Comparison of ENCODE assay signal across 22 mouse cellular contexts in the genomic region with DNA sequence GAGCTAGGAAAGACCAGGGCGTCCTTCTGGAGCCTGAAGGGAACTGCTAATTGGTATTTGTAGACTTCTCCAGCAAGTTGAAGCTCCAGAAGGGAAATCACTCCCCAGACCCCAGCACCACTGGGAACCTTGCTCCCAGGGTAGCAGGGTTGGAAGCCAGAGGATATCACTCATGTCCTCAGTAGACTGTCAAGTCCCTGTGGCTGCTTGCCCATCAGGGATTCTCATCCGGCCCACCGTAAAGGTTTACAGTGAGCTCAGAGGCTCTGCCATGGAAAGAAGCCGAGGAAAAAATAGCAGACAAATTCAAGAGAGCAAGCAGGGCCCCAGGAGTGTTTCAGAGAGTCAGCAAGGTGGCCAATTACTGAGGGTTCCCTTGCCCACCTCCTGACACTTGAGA. TPM values are rescaled to one million over a fixed set of nuclear protein-coding genes. Genes with fewer than 3 reads are reported as not detected.
A peak's percentile ranks its signal among the peaks of the same experiment; 100 is the strongest.
DNase-seq lines count a peak whose midpoint lies in the region; ATAC-seq and TF ChIP-seq lines count a peak whose summit lies in the region.
"Had no signal": no experiment of that assay in that cellular context is flagged by ENCODE, and none has a peak within 500 bp of the region (broad histone marks: within the 10 kb centered on the region; RNA-seq: fewer than 3 reads in every experiment).

No protein-coding gene starts in this region.

- no peak for TF ChIP-seq CTCF in cortical plate, adult 2 months (IDR thresholded peaks at IDR 0.05; ENCODE audit: extremely low read depth, insufficient read depth, low read length)

- no peaks in the 10 kb centered on the region for H3K36me3 ChIP-seq in intestine, embryonic 16.5 days (ENCODE audit: control insufficient read depth, insufficient read depth, low read length)
- no peaks in the 10 kb centered on the region for H3K36me3 ChIP-seq in intestine, embryonic 15.5 days
- no peaks in the 10 kb centered on the region for H3K36me3 ChIP-seq in liver, embryonic 12.5 days
- H3K36me3 ChIP-seq: embryonic facial prominence, embryonic 12.5 days; embryonic facial prominence, embryonic 15.5 days; heart, embryonic 10.5 days; heart, embryonic 13.5 days had no signal

- no peaks in the 10 kb centered on the region for H3K9me3 ChIP-seq in intestine, embryonic 16.5 days (ENCODE audit: control insufficient read depth, low read length)
- no peaks in the 10 kb centered on the region for H3K9me3 ChIP-seq in intestine, embryonic 15.5 days
- no peaks in the 10 kb centered on the region for H3K9me3 ChIP-seq in liver, embryonic 12.5 days (replicated peaks)
- H3K9me3 ChIP-seq: embryonic facial prominence, embryonic 12.5 days; embryonic facial prominence, embryonic 15.5 days; heart, embryonic 10.5 days; heart, embryonic 13.5 days had no signal

- H3K4me2 ChIP-seq in intestine, embryonic 16.5 days (ENCODE audit: low read depth, low read length) = no peak overlapping the region
- H3K4me2 ChIP-seq in intestine, embryonic 15.5 days (replicated peaks) = no peak overlapping the region
- no peak overlapping the region for H3K4me2 ChIP-seq in liver, embryonic 12.5 days
- H3K4me2 ChIP-seq: hindbrain, embryonic 14.5 days had no signal

- no peak overlapping the region for H3K4me3 ChIP-seq in intestine, embryonic 16.5 days (ENCODE audit: low read length)
- no peak overlapping the region for H3K4me3 ChIP-seq in intestine, embryonic 15.5 days (replicated peaks)
- no peak overlapping the region for H3K4me3 ChIP-seq in cortical plate, adult 2 months (ENCODE audit: insufficient read depth, low read length)
- no peak overlapping the region for H3K4me3 ChIP-seq in liver, embryonic 12.5 days
- H3K4me3 ChIP-seq: embryonic facial prominence, embryonic 12.5 days; heart, adult 2 months had no signal

- peaks cover 4% of the 10 kb centered on the region; the same call in 1 of the 2 replicates for H3K4me1 ChIP-seq in intestine, embryonic 16.5 days (ENCODE audit: control insufficient read depth, insufficient read depth, low read length)
- H3K4me1 ChIP-seq in intestine, embryonic 15.5 days (replicated peaks) = peaks cover 7% of the 10 kb centered on the region; the same call in 1 of the 2 replicates
- peaks cover 7% of the 10 kb centered on the region for H3K4me1 ChIP-seq in cortical plate, adult 2 months (ENCODE audit: control insufficient read depth, insufficient read depth, low read length)
- H3K4me1 ChIP-seq in liver, embryonic 12.5 days = peaks cover 5% of the 10 kb centered on the region; the same call in 1 of the 2 replicates
- H3K4me1 ChIP-seq: embryonic facial prominence, embryonic 12.5 days had no signal

- H3K27ac ChIP-seq in intestine, embryonic 16.5 days (ENCODE audit: low read length) = no peak overlapping the region
- H3K27ac ChIP-seq in intestine, embryonic 15.5 days = no peak overlapping the region
- peak overlapping the region; percentile 23 for H3K27ac ChIP-seq in cortical plate, adult 2 months (ENCODE audit: insufficient read depth, low read length)
- H3K27ac ChIP-seq in liver, embryonic 12.5 days = no peak overlapping the region
- H3K27ac ChIP-seq: embryonic facial prominence, embryonic 12.5 days; embryonic facial prominence, embryonic 15.5 days; heart, adult 2 months; heart, embryonic 10.5 days; heart, embryonic 13.5 days; hindbrain, embryonic 14.5 days; hindbrain, postnatal 0 days had no signal

- 66% methylated on average over 4 of the region's 4 CpGs for WGBS in intestine, embryonic 16.5 days
- WGBS in intestine, embryonic 15.5 days = 63% methylated on average over 4 of the region's 4 CpGs
- 57% methylated on average over 4 of the region's 4 CpGs for WGBS in liver, embryonic 12.5 days (ENCODE audit: insufficient replicate concordance)

- no peaks in the 10 kb centered on the region for H3K27me3 ChIP-seq in intestine, embryonic 16.5 days (replicated peaks; ENCODE audit: control insufficient read depth, insufficient read depth, low read length)
- no peaks in the 10 kb centered on the region for H3K27me3 ChIP-seq in intestine, embryonic 15.5 days (replicated peaks)
- peaks cover 32% of the 10 kb centered on the region; the same call in 1 of the 2 replicates for H3K27me3 ChIP-seq in liver, embryonic 12.5 days (replicated peaks)
- H3K27me3 ChIP-seq: embryonic facial prominence, embryonic 12.5 days; embryonic facial prominence, embryonic 15.5 days had no signal

- 0 out of 2 replicates have a peak, but pooled peaks have one; percentile 9 for ATAC-seq in intestine, embryonic 16.5 days
- no peak for ATAC-seq in intestine, embryonic 15.5 days
- no peak for ATAC-seq in liver, embryonic 12.5 days
- ATAC-seq: CD4-positive, CD25-positive, alpha-beta regulatory T cell, adult 4 months; inflammation-experienced regulatory T-cells, adult 6 months had no signal

- no peak overlapping the region for H3K9ac ChIP-seq in intestine, embryonic 16.5 days (ENCODE audit: low read depth, low read length)
- H3K9ac ChIP-seq in intestine, embryonic 15.5 days = no peak overlapping the region
- H3K9ac ChIP-seq in liver, embryonic 12.5 days = no peak overlapping the region
- H3K9ac ChIP-seq: embryonic facial prominence, embryonic 12.5 days; embryonic facial prominence, embryonic 15.5 days; forebrain, postnatal 0 days; heart, embryonic 13.5 days; hindbrain, embryonic 14.5 days had no signal

- DNase-seq in cerebellum, adult 9-11 months = peak; percentile 54
- DNase-seq in cerebellum, adult 8-10 months = no peak
- DNase-seq: adrenal gland, adult 2 months; adrenal gland, postnatal 14 days; forebrain, postnatal 0 days; gastrocnemius, postnatal 25 days; heart, adult 2 months; heart, postnatal 14 days; heart, postnatal 4 days; kidney, adult 11 months had no signal

- no peak for TF ChIP-seq POLR2A in cortical plate, adult 2 months (IDR thresholded peaks at IDR 0.05; ENCODE audit: extremely low read depth, insufficient read depth, low read length)

RNA-seq across cellular contexts. Expression of a gene that starts 47.9 kb away (rescaled TPM):
- 13.6 and 15.8 TPM in 2 replicates for polyA plus RNA-seq in intestine, embryonic 16.5 days (2015; fragmentation: Nextera tagmentation; extraction: Ambion mirVana)
- 14.4 and 17.0 TPM in 2 replicates for polyA plus RNA-seq in intestine, embryonic 15.5 days (2015; fragmentation: Nextera tagmentation; extraction: Ambion mirVana)
- polyA plus RNA-seq in cortical plate, adult 2 months (2012; rRNA removed) = 270 and 278 TPM in 2 replicates
- 0.24 and 0.42 TPM in 2 replicates for polyA plus RNA-seq in liver, embryonic 12.5 days (2016; fragmentation: Nextera tagmentation; extraction: Ambion mirVana)

Comparison
In these comparisons a context has a peak if more than half of its experiments do, and no peak if none do; other contexts are left out.
1. RNA of a gene that starts 47.9 kb away (polyA plus RNA-seq): 270 to 278 TPM in cortical plate, adult 2 months; 14.4 to 17.0 TPM in intestine, embryonic 15.5 days, 13.6 to 15.8 TPM in intestine, embryonic 16.5 days and 0.24 to 0.42 TPM in liver, embryonic 12.5 days; every median in the first group is over 10 times any median in the second.